Mouse (Mus musculus) embryonic fibroblast, embryonic 13.5 days (primary cell): ENCODE data around the gene Commd8. TPM values are rescaled to one million over a fixed set of nuclear protein-coding genes. Genes with fewer than 3 reads are reported as not detected.

Experiments
- H3K27ac ChIP-seq: 2 replicates; pipeline ENCODE4 v1.5.1; 2012; ENCODE audit warnings: low read length, control low read depth, inconsistent platforms; ENCODE audit not compliant: insufficient read depth
- H3K4me1 ChIP-seq: 2 replicates; pipeline ENCODE4 v1.6.1; 2011; ENCODE audit warnings: low read length; ENCODE audit not compliant: control insufficient read depth, insufficient read depth
- H3K4me3 ChIP-seq: 2 replicates; pipeline ENCODE4 v1.5.1; 2011; ENCODE audit warnings: mild to moderate bottlenecking, control low read depth, low read length; ENCODE audit not compliant: insufficient read depth
- CTCF ChIP-seq: IDR thresholded peaks from 2 replicates; pipeline ENCODE4 v1.5.1; 2011; ENCODE audit warnings: mild to moderate bottlenecking, control low read depth, low read length, moderate library complexity, borderline replicate concordance; ENCODE audit not compliant: insufficient read depth
- POLR2A ChIP-seq: IDR thresholded peaks from 2 replicates; pipeline ENCODE4 v1.6.1; 2011; ENCODE audit warnings: low read depth, mild to moderate bottlenecking, control low read depth, low read length, moderate library complexity
- polyA plus RNA-seq: library from polyadenylated mRNA; stranded (reverse); fragments of >200 nt; gene quantifications from 2 replicates; pipeline ENCODE4 v1.2.4, GENCODE M21; 2011; ENCODE audit warnings: low read depth; ENCODE audit not compliant: missing spikeins, insufficient read length

The Commd8 gene
- polyA plus RNA-seq, 1 experiment, result 88.4 TPM

DNA sequence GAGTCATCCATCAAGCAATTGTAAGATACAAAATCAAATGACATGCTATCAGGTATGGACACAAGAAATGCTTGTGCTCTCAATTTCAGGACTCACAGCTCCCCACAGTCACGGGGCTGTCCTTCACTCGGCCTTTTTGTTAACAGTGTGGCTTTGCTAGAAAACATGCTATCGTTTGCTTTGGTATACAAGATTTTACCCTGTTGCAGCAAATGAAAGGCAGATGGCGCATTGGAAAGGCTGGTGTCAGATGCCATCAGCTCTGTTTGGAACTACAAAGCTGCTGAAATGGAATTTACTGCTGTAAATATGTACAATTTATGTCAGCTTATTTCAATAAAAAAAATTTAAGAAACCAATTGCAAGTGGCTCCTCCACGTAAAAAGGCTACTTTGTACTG, 19.3 kb downstream of the Commd8 start:
- Histone ChIP-seq H3K4me1 (no peaks in the 10 kb centered on the region), H3K27ac (no peak overlapping the region), H3K4me3 (no peak overlapping the region)
- TF ChIP-seq CTCF (no peak), POLR2A (no peak)

GRCm38 (mm10) chr5:72139619-72140018, 28.4 kb downstream of the Commd8 start:
- TF ChIP-seq POLR2A, result no peak
- no peak for TF ChIP-seq CTCF
- no peaks in the 10 kb centered on the region for H3K4me1 ChIP-seq
- no peak overlapping the region for H3K4me3 ChIP-seq
- no peak overlapping the region for H3K27ac ChIP-seq

GRCm38 (mm10) chr5:72138256-72138655, 29.7 kb downstream of the Commd8 start:
- no peak overlapping the region for H3K27ac ChIP-seq
- no peak overlapping the region for H3K4me3 ChIP-seq
- H3K4me1 ChIP-seq, result no peaks in the 10 kb centered on the region
- TF ChIP-seq POLR2A, result no peak
- no peak for TF ChIP-seq CTCF

DNA sequence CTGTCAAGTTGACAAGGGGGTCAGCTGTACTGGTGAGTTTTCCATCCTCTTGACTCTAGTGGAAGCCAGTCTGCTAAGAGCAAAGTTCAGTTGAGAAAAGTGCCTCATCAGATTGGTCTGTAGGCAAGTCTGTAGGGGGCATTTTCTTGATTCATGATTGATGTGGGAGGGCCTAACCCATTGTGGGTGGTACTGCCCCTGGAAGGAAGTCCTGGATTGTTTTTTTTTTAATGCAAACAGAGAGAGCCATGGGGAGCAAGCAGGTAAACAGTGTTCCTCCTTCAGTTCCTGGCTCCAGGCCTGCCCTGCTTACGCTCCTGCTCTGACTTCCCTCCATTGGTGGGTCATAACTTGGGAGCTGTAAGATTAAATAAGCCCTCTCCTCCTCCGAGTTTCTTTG, 34.1 kb downstream of the Commd8 start:
- Histone ChIP-seq H3K4me1 (no peaks in the 10 kb centered on the region), H3K27ac (no peak overlapping the region), H3K4me3 (no peak overlapping the region)
- TF ChIP-seq CTCF (no peak), POLR2A (no peak)

DNA sequence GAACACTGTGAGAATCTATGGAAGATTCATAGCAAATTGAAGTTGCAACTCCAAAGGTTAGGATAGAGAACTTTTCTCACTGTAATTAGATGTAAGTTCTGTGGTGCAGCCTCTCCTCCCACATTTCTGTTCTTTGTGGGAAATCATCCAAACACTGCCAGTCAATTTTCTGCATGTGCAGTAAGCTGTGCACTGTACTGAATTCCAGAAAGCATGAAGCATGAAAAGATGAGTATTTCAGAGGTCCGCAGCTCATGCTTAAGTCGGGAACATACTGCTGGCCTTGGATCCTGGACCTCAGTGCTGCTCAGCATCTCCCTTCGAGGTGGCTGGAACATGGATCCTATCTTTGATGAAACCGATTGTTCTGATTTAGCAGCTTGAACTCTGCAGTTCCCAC, 41.3 kb downstream of the Commd8 start:
- Histone ChIP-seq H3K4me1 (0 out of 2 replicates have a peak, but pooled peaks cover 5% of the 10 kb centered on the region), H3K4me3 (no peak overlapping the region), H3K27ac (no peak overlapping the region)
- TF ChIP-seq POLR2A (no peak), CTCF (no peak)

GRCm38 (mm10) chr5:72122414-72123037, 45.5 kb downstream of the Commd8 start:
- Histone ChIP-seq H3K4me1 (0 out of 2 replicates have a peak, but pooled peaks cover 5% of the 10 kb centered on the region), H3K4me3 (no peak overlapping the region), H3K27ac (no peak overlapping the region)
- no peak for TF ChIP-seq CTCF
